Mouse (Mus musculus) splenic B cell, adult 2 months (primary cell): ENCODE measurements around the gene Zdhhc6.

Experiments used
- DNase-seq: peaks from one replicate; pipeline ENCODE4 v3.0.0-alpha.2; 2011; ENCODE audit warnings: low read depth, low spot score
- H3K27me3 ChIP-seq: 2 replicates; pipeline ENCODE4 v1.6.1; 2012; ENCODE audit warnings: mild to moderate bottlenecking, low read length, moderate library complexity, mixed read lengths; ENCODE audit not compliant: control insufficient read depth, poor library complexity, insufficient read depth, severe bottlenecking
- H3K36me3 ChIP-seq: 2 replicates; pipeline ENCODE4 v1.6.1; 2012; ENCODE audit warnings: mild to moderate bottlenecking, low read length, moderate library complexity, mixed read lengths; ENCODE audit not compliant: control insufficient read depth, poor library complexity, insufficient read depth, severe bottlenecking

Zdhhc6 gene

DNA sequence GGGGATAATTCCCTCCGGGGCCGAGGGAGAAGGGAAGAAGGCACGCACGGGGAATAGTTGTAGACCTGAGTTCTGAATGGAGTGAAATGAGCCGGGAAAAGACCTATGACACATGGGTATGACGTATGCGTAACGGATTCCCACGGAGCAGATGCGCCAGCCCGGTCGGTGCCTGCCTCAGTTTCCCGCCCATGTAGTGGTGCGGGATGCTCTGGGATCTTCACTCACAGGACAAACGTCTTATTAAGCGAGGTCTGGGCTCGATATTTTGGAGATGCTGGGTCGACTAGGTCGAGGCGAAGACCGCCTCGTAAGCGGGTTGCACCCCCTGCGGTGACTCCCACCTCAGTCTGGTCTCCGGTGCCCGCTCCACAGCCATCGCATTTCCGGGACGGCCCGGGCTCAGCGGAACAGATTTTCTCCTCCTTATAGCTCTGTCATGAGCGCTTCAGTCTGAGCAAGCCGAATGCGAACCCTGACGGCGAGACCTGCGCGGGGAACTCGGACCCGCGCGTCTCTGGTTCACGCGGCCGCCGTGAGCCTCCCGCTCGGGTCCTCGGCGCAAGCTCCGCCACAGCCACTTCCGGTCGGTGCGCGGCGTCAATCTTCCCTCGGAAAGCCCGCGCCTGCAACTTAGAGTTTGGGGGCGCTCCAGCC is at the start of gene Zdhhc6:
Gene Zdhhc6 (minus strand): TSS at position 581 of the 657 bp plus-strand sequence.
- Histone ChIP-seq H3K27me3 (no peaks in the 10 kb centered on the region), H3K36me3 (0 out of 2 replicates have a peak, but pooled peaks cover 2% of the 10 kb centered on the region)
- no peak for DNase-seq

DNA sequence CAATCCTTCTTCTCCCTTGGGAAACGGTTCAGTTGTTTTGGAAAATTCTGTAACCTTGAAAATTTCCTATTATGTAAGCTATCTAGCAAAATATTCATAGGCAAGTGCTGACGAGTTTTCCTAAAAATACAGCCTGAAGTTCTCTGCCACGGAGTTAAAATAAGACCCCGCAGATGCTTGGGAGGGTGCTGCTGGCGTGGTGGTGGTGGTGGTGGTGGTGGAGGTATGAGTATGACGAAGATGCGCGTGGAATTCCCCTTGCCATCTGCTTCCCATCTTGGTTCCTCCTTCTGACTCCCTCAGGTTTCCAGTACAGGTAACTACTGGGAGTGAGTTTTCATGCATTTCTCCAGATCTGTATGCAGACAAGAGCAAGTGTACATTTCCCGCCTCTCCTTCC is 46.8 kb upstream of the Zdhhc6 start:
- DNase-seq, result no peak
- H3K36me3 ChIP-seq, result no peaks in the 10 kb centered on the region; the same call in 1 of the 2 replicates
- no peaks in the 10 kb centered on the region for H3K27me3 ChIP-seq

DNA sequence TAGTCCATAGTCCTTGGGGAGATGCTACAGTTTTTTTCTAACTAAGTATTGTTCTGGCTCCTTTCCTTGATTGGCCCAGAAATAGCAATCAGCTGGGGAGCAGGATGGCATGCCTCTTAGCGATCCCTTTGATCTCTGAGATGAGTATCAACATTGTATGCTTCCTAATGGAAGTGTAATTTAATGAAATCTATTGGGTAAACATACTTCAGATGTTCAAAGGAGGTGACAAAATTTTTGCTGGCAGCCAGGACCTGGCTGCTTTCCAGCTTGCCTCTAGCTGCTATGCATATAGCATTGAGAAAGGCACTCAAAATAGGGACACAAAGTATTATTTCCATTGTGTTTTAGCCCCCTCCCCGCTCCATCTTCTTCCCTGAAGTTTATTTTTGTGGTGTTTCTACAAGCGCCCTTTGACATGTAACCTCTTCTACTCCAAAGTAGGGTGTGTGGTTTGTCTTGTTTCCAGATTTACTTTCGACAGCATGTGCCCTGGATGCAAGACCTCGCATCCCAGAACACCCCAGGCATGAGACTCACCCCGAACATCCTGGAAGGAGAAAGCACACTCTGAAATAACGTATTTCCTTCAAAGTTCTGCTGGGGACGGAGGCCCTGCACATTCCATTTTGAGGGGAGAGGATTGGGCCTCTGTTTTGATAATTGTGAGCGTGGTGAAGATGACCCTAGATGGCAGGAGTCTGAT is 35.0 kb upstream of the Zdhhc6 start:
- Histone ChIP-seq H3K36me3 (no peaks in the 10 kb centered on the region), H3K27me3 (no peaks in the 10 kb centered on the region)
- no peak for DNase-seq

GRCm38 (mm10) chr19:55348187-55348586 is 32.4 kb upstream of the Zdhhc6 start:
- Histone ChIP-seq H3K36me3 (no peaks in the 10 kb centered on the region), H3K27me3 (no peaks in the 10 kb centered on the region)
- no peak for DNase-seq

DNA sequence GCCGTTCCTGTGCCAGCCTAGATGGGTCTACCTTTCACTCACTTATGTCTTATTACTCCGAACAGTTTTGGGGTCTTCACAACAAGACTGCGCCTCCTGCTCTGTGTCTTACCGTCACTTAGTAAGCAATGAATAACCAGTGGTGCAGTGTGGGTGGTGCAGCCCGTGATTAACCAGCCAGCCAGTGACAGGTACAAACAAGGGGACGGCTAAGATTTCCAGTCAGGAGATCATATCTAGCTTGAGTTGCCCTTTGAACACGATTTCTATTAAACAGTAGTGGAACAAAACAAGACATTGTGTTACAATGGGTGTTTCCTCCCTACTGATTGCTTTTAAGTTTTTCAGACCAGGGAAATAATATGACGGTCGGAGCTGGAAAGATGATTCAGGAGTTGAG is 27.4 kb upstream of the Zdhhc6 start:
- Histone ChIP-seq H3K36me3 (0 out of 2 replicates have a peak, but pooled peaks cover 1% of the 10 kb centered on the region), H3K27me3 (no peaks in the 10 kb centered on the region)
- DNase-seq, result no peak

DNA sequence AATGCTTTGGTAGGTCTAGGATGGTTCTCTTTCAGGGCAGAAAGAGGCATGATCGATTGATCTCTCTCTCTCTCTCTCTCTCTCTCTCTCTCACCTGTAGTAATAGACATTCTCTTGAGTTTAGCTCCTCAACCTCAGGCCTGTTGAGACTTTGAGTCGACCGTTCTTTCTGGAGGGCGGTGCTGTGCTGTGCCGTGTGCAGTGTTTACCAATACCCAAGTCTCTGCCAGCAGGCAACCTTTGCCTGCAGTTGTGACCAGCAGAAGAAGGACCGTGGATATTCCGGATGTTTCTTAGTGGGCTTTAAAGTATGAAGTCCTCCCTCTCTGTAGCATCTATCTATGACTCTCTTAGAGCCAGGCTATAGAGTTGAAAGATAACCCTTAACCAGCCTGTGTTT is 26.6 kb upstream of the Zdhhc6 start:
- Histone ChIP-seq H3K36me3 (0 out of 2 replicates have a peak, but pooled peaks cover 1% of the 10 kb centered on the region), H3K27me3 (no peaks in the 10 kb centered on the region)
- DNase-seq, result no peak

- no peak for DNase-seq
- H3K36me3 ChIP-seq, result 0 out of 2 replicates have a peak, but pooled peaks cover 1% of the 10 kb centered on the region
Measured at GRCm38 (mm10) chr19:55341377-55341776, 25.5 kb upstream of the Zdhhc6 start.

DNA sequence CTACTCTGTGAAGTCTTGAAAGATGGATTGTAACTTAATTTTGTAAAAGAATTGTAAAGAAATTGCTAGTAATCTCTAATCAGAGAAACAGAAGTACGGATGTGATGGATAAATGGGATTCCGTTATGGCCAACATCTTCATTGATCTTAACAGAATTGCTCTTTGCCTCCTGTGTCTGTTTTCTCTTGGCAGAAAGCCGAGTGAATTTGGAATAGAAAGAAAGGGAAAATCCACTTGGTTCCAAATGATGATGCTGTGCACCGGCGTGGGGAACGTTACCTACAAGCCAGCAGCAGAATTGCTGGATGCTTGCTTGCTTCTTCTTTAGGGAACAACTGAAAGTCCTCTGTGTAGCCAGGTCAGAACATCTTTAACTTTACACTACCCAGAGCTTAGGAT is 24.7 kb upstream of the Zdhhc6 start:
- Histone ChIP-seq H3K36me3 (0 out of 2 replicates have a peak, but pooled peaks cover 1% of the 10 kb centered on the region), H3K27me3 (no peaks in the 10 kb centered on the region)
- no peak for DNase-seq

More at GRCm38 (mm10) chr19:55341377-55341776, 25.5 kb upstream of the Zdhhc6 start:
- no peaks in the 10 kb centered on the region for H3K27me3 ChIP-seq

GRCm38 (mm10) chr19:55337664-55338063 is 21.8 kb upstream of the Zdhhc6 start:
- H3K27me3 ChIP-seq, result no peaks in the 10 kb centered on the region
- DNase-seq, result no peak
- no peaks in the 10 kb centered on the region for H3K36me3 ChIP-seq

GRCm38 (mm10) chr19:55337066-55337465 is 21.2 kb upstream of the Zdhhc6 start:
- Histone ChIP-seq H3K36me3 (no peaks in the 10 kb centered on the region), H3K27me3 (no peaks in the 10 kb centered on the region)
- no peak for DNase-seq

- no peaks in the 10 kb centered on the region; the same call in 1 of the 2 replicates for H3K27me3 ChIP-seq
- H3K36me3 ChIP-seq, result no peaks in the 10 kb centered on the region
- no peak for DNase-seq
Measured at GRCm38 (mm10) chr19:55336441-55336840, 20.6 kb upstream of the Zdhhc6 start.

DNA sequence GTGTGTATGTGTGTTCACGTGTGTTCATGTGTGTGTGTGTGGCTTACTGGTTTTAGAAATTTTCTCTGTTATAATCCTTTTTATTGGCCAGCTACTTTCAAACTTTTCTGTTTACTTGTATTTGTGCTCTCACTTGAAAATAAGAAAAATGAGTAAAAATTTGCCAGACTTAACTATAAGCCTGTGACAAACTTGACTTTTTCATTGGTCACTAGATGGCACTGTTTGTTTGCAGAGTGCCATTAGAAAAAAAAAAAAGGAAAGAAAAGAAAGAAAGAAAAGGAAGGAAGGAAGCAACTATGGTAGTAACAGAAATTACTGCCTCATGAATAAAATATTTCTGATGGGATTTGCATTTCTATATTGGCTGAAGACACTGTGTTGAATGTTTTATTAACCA is 20.0 kb upstream of the Zdhhc6 start:
- peak; percentile 33 for DNase-seq
- no peaks in the 10 kb centered on the region; the same call in 1 of the 2 replicates for H3K27me3 ChIP-seq

GRCm38 (mm10) chr19:55332641-55333268 is 16.9 kb upstream of the Zdhhc6 start:
- Histone ChIP-seq H3K27me3 (no peaks in the 10 kb centered on the region; the same call in 1 of the 2 replicates), H3K36me3 (no peaks in the 10 kb centered on the region; the same call in none of the 2 replicates)
- DNase-seq, result peak; percentile 81

More for the DNA sequence above, 20.0 kb upstream of the Zdhhc6 start:
- H3K36me3 ChIP-seq, result no peaks in the 10 kb centered on the region

- Histone ChIP-seq H3K27me3 (no peaks in the 10 kb centered on the region; the same call in 1 of the 2 replicates), H3K36me3 (no peaks in the 10 kb centered on the region; the same call in none of the 2 replicates)
- DNase-seq, result no peak
Measured at GRCm38 (mm10) chr19:55331776-55332175, 15.9 kb upstream of the Zdhhc6 start.

- DNase-seq, result no peak
- Histone ChIP-seq H3K27me3 (no peaks in the 10 kb centered on the region; the same call in 1 of the 2 replicates), H3K36me3 (peaks cover 3% of the 10 kb centered on the region)
Measured at GRCm38 (mm10) chr19:55327510-55327909, 11.7 kb upstream of the Zdhhc6 start.
